Mouse (Mus musculus) large intestine, adult 2 months (tissue): Measurements from ENCODE around the gene Gpd2. TPM values are rescaled to one million over a fixed set of nuclear protein-coding genes. Genes with fewer than 3 reads are reported as not detected.

ENCODE experiments used
- DNase-seq: peaks from one replicate; pipeline ENCODE4 v3.0.0-alpha.2; 2012; ENCODE audit warnings: low read depth, low spot score
- WGBS: fragments of 180-500 bp; shearing (Covaris S2); methylation state at CpG from one replicate; pipeline ENCODE4 v1.1.7; 2018; 5-methylcytosine and 5-hydroxymethylcytosine counted together
- polyA plus RNA-seq: library from polyadenylated mRNA; depleted of rRNA; stranded (reverse); fragments of >200 nt; gene quantifications from 2 replicates; pipeline ENCODE4 v1.2.3, GENCODE M21; 2012

Gene Gpd2
- polyA plus RNA-seq, 1 experiment, result 16.5 TPM

- 95% methylated on average over 4 of the region's 4 CpGs for WGBS
These were observed 47.8 kb downstream of the Gpd2 start for GRCm38 (mm10) chr2:57285197-57285596.

GRCm38 (mm10) chr2:57287986-57288385, 50.6 kb downstream of the Gpd2 start:
- 93% methylated on average over 1 of the region's 1 CpGs for WGBS
- no peak for DNase-seq

More at GRCm38 (mm10) chr2:57285197-57285596, 47.8 kb downstream of the Gpd2 start:
- DNase-seq, result no peak

DNA sequence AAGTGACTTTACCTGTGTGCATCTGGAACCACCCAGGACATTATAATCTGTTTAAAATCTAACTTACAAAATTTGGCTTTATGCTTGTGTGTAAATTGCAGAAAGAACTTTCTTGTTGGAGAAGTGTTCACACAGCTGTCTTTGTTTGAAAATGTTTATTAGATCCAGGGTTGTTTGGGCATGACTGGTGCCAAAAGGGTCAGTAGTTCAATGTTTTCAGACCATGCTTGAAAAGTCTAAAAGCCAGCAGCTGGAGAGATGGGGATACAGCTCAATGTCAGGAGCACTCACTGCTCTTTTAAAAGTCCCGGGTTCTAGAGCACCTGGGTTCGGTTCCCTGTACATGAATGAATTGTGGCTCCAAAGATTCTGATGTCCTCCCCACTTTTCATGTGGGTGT, 56.1 kb downstream of the Gpd2 start:
- 54% methylated on average over 2 of the region's 2 CpGs for WGBS
- DNase-seq, result no peak

- DNase-seq, result no peak
- 81% methylated on average over 4 of the region's 4 CpGs for WGBS
These were observed 58.6 kb downstream of the Gpd2 start for GRCm38 (mm10) chr2:57296069-57296468.

DNA sequence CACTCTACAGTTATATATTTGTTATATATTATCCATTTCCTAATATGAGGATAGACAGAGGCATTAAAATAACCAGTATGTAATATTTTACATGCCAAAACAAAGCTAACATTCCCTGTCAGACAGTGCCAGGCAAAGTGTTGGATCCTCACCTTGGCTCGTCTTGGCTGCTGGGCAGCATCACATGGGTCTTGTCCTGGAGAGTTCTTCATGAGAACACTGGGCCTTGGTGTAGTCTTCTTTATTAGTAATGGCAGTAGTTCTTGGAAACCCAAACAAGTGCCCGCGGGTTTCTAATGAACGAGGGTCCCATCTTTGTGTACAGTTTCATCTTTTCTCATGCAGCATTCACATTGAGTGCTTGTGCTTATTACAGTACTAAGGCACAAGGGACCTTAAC, 59.8 kb downstream of the Gpd2 start:
- WGBS, result 90% methylated on average over 4 of the region's 4 CpGs
- DNase-seq, result no peak

- no peak for DNase-seq
- 44% methylated on average over 3 of the region's 3 CpGs for WGBS
These were observed 64.1 kb downstream of the Gpd2 start for GRCm38 (mm10) chr2:57301539-57301938.

GRCm38 (mm10) chr2:57304212-57304611, 66.8 kb downstream of the Gpd2 start:
- 95% methylated on average over 4 of the region's 4 CpGs for WGBS
- DNase-seq, result no peak

DNA sequence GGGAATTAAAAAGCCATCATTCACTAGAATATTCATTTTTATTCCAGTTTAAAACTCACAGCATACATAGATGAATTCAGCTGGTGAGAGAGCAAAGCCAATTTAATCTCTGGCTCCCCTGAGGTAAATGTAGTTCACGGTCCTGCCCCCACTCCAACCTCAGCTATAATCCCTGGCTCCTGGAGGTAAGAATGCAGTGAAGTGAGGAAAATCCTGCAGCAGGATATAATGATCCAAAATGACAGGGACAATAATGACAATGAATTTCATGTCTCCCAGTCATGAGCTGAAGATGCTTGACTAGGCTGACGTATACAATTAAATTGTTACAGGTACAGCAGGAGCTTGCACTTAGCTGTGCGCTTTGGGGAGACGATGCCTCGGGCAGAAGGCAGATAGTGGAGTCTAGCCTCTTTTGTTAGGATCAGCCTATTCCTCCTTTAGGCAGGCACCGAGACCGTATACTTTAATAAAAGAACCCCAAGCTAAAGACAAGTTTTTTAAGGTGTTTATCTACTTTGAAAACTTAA, 74.9 kb downstream of the Gpd2 start:
- DNase-seq, result no peak
- WGBS, result 88% methylated on average over 7 of the region's 7 CpGs

- WGBS, result 42% methylated on average over 2 of the region's 2 CpGs
These were observed 78.6 kb downstream of the Gpd2 start for GRCm38 (mm10) chr2:57316055-57316454.

GRCm38 (mm10) chr2:57318336-57318735, 80.9 kb downstream of the Gpd2 start:
- WGBS, result 86% methylated on average over 3 of the region's 3 CpGs
- no peak for DNase-seq

More at GRCm38 (mm10) chr2:57316055-57316454, 78.6 kb downstream of the Gpd2 start:
- peak; percentile 4 for DNase-seq

- WGBS, result 94% methylated on average over 8 of the region's 8 CpGs
- no peak for DNase-seq
These were observed 88.7 kb downstream of the Gpd2 start for GRCm38 (mm10) chr2:57326091-57326490.

- 74% methylated on average over 7 of the region's 7 CpGs for WGBS
- DNase-seq, result no peak
These were observed 91.9 kb downstream of the Gpd2 start for GRCm38 (mm10) chr2:57329327-57329726.

DNA sequence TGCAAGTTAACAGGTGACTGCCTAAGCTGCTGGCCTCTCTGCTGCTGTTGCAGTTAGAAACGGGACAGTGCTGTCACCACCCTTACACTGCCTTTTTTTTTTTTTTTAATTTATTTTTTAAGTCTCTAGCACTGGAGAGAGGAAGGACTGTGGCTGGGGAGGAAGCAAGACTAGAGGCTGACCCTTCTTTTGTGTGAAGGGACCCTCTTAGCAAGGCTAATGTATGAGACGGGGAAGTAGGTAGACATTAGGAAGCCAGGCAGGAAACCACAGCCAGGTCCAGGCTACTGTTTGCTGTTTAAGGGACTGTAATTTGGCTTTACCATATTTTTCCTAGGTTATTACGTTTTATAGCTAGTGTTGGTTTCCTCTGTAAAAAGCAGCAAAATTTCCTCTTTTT, 93.4 kb downstream of the Gpd2 start:
- WGBS, result 57% methylated on average over 3 of the region's 3 CpGs
- DNase-seq, result no peak

GRCm38 (mm10) chr2:57331266-57331665, 93.8 kb downstream of the Gpd2 start:
- 82% methylated on average over 8 of the region's 8 CpGs for WGBS
- no peak for DNase-seq

DNA sequence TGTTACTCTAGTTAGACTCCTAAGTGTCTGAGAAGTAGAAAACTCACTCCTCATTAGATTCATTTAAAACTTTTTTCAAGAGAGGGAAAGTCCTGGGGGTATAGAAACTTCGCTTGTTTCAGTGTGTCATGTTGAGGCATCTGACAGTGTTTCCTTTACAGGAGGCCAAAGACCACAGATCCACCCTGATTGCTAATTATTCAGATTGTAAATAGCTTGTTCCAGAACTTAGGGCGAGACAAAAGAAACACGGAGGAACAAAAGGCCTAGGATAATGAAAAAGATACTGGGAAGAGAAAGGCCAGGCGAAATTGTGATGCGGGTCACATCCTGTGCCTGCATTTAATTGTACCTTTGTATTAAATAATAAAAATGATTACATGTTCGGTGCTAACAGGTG, 96.0 kb downstream of the Gpd2 start:
- 91% methylated on average over 6 of the region's 6 CpGs for WGBS
- DNase-seq, result no peak

- WGBS, result 91% methylated on average over 15 of the region's 15 CpGs
These were observed 98.0 kb downstream of the Gpd2 start for GRCm38 (mm10) chr2:57335397-57335796.

DNA sequence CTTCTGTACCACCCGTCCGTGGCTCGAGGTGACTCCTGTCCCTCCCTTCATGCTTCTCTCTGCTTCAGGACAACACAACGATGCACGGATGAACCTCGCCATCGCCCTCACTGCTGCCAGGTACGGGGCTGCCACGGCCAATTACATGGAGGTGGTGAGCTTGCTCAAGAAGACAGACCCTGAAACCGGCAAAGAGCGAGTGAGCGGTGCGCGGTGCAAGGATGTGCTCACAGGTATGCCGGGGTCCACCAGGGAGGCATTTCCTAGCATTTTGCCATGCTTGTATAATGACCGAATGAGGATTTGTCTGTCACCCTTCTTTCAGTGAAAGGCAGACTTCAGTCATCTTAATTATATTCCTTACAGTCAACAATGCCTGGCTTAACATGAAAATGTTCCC, 101.3 kb downstream of the Gpd2 start:
- 95% methylated on average over 16 of the region's 16 CpGs for WGBS
- no peak for DNase-seq

More at GRCm38 (mm10) chr2:57335397-57335796, 98.0 kb downstream of the Gpd2 start:
- DNase-seq, result no peak

GRCm38 (mm10) chr2:57342910-57343309, 105.5 kb downstream of the Gpd2 start:
- DNase-seq, result no peak
- 24% methylated on average over 1 of the region's 1 CpGs for WGBS

- WGBS, result 45% methylated on average over 9 of the region's 9 CpGs
- DNase-seq, result no peak
These were observed 113.2 kb downstream of the Gpd2 start for GRCm38 (mm10) chr2:57350615-57351014.

DNA sequence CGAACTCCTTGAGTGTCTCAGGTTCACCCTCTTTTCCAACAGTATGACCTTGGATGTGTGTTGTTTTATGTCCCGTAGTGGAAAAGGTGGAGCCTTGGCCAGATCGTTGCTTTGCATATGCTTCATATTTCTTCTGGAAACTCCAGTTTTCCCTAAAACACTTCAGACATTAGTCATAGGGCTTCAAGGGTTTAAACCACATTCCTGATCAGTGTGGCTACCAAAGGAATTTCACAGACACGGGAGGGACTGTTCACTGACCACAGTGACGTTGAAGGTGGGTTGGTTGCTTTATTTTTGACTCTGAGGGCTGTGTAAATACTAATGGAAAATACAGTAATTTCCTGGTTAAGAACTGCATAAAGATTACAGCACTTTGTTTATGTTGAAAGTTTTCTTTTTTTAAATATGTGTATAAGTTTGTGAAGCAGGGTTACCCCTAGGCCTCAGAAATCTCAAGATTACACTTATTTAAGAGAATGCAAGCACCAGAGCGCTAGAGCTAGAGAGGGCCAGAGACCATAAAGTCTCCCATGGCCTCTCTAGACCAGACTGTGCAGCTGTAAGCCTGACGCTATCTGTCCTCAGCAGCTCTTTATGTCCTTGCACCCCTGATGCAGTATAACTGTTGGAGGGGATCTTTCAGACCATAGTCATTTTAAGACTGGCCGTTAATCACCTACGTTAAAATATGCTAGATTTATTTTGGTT, 116.4 kb downstream of the Gpd2 start:
- no peak for DNase-seq
- 83% methylated on average over 9 of the region's 9 CpGs for WGBS

GRCm38 (mm10) chr2:57354848-57355247, 117.4 kb downstream of the Gpd2 start:
- 85% methylated on average over 3 of the region's 3 CpGs for WGBS
- no peak for DNase-seq
